Mouse (Mus musculus) kidney, embryonic 15.5 days (tissue): ENCODE results near the gene Slc17a7. TPM values are rescaled to one million over a fixed set of nuclear protein-coding genes. Genes with fewer than 3 reads are reported as not detected.

Source experiments
- ATAC-seq: fragments of 200-750 bp; cut with Nextera tagmentation; replicated peaks from 2 replicates; pipeline ENCODE4 v1.8.0; 2017; ENCODE audit warnings: moderate TSS enrichment; ENCODE audit not compliant: low FRiP score
- H3K27ac ChIP-seq: fragments of 300-500 bp; sonication (generic); 2 replicates; pipeline ENCODE4 v1.5.1; 2015; ENCODE audit warnings: mild to moderate bottlenecking, inconsistent platforms
- H3K27me3 ChIP-seq: fragments of 300-500 bp; sonication (generic); 2 replicates; pipeline ENCODE4 v1.6.1; 2015; ENCODE audit warnings: inconsistent platforms
- H3K36me3 ChIP-seq: fragments of 300-500 bp; sonication (generic); 2 replicates; pipeline ENCODE4 v1.6.1; 2015; ENCODE audit warnings: inconsistent platforms
- H3K4me1 ChIP-seq: fragments of 300-500 bp; sonication (generic); 2 replicates; pipeline ENCODE4 v1.6.1; 2015; ENCODE audit warnings: inconsistent platforms
- H3K4me2 ChIP-seq: fragments of 300-500 bp; sonication (generic); 2 replicates; pipeline ENCODE4 v1.6.1; 2015; ENCODE audit warnings: moderate library complexity, mild to moderate bottlenecking, inconsistent platforms
- H3K4me3 ChIP-seq: fragments of 300-500 bp; sonication (generic); replicated peaks from 2 replicates; pipeline ENCODE4 v1.5.1; 2015; ENCODE audit warnings: mild to moderate bottlenecking, inconsistent platforms
- H3K9ac ChIP-seq: fragments of 300-500 bp; sonication (generic); 2 replicates; pipeline ENCODE4 v1.6.1; 2015; ENCODE audit warnings: mild to moderate bottlenecking, inconsistent platforms
- H3K9me3 ChIP-seq: fragments of 300-500 bp; sonication (generic); replicated peaks from 2 replicates; pipeline ENCODE4 v1.6.1; 2016; ENCODE audit warnings: inconsistent platforms
- WGBS: fragments of 180-500 bp; shearing (Covaris S2); methylation state at CpG from one replicate; pipeline ENCODE4 v1.1.7; 2015; ENCODE audit warnings: mixed read lengths; 5-methylcytosine and 5-hydroxymethylcytosine counted together
- polyA plus RNA-seq: library from polyadenylated mRNA; unstranded; fragments of >200 nt; fragmentation: Nextera tagmentation; extraction: Ambion mirVana; gene quantifications from 2 replicates; pipeline ENCODE4 v1.2.1, GENCODE M21; 2015

Slc17a7 gene
- polyA plus RNA-seq, 1 experiment from 2014 or later: 0.30 TPM

DNA sequence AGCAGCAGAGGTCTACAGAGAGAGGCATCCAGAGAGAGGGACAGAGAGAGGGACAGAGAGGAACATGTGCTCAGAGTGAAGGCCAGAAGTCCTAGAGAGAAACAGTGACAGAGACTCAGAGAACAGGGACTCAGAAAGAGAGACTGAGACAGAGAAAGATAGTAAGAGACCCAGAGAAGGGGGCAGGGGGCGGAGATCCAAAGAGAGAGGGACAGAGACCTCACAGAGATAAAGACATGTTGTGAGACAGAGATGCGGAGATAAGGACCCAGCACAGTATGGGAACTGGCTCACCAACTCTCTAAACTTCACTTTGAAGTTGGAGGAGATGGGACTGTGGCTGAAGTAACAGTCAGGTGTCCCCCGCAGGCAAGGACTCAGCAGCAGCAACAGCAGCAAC lies 28.4 kb upstream of the Slc17a7 start:
- H3K9me3 ChIP-seq: no peaks in the 10 kb centered on the region
- H3K27ac ChIP-seq: no peak overlapping the region
- H3K4me2 ChIP-seq: peak overlapping the region; percentile 88
- H3K4me1 ChIP-seq: peaks cover 16% of the 10 kb centered on the region
- 76% methylated on average over 3 of the region's 3 CpGs for whole genome bisulfite sequencing
- H3K9ac ChIP-seq: no peak overlapping the region
- no peak for ATAC-seq
- no peaks in the 10 kb centered on the region for H3K36me3 ChIP-seq
- 0 out of 2 replicates have a peak, but pooled peaks cover 4% of the 10 kb centered on the region for H3K27me3 ChIP-seq
- H3K4me3 ChIP-seq: peak overlapping the region; percentile 64; the same call in 1 of the 2 replicates

GRCm38 (mm10) chr7:45135993-45136567 lies 27.7 kb upstream of the Slc17a7 start, which contains the start of the genes Gm45713 and Flt3l:
Gene Gm45713, minus strand, starts transcription at chr7:45136231.
Gene Flt3l, minus strand, starts transcription at chr7:45136432.
- peak within 1 kb of the TSS; percentile 64 for H3K4me3 ChIP-seq
- H3K4me2 ChIP-seq: peak within 1 kb of the TSS; percentile 88
- H3K9ac ChIP-seq: peak within 1 kb of the TSS; percentile 65
- 0 out of 2 replicates have a peak, but pooled peaks cover 4% of the 10 kb centered on the region for H3K27me3 ChIP-seq
- no peak within 1 kb of the TSS for H3K27ac ChIP-seq
- H3K4me1 ChIP-seq: peaks cover 16% of the 10 kb centered on the region
- ATAC-seq: peak; percentile 82
- no peaks in the 10 kb centered on the region for H3K9me3 ChIP-seq
- no peaks in the 10 kb centered on the region for H3K36me3 ChIP-seq
- WGBS: 3% methylated on average over 29 of the region's 29 CpGs

DNA sequence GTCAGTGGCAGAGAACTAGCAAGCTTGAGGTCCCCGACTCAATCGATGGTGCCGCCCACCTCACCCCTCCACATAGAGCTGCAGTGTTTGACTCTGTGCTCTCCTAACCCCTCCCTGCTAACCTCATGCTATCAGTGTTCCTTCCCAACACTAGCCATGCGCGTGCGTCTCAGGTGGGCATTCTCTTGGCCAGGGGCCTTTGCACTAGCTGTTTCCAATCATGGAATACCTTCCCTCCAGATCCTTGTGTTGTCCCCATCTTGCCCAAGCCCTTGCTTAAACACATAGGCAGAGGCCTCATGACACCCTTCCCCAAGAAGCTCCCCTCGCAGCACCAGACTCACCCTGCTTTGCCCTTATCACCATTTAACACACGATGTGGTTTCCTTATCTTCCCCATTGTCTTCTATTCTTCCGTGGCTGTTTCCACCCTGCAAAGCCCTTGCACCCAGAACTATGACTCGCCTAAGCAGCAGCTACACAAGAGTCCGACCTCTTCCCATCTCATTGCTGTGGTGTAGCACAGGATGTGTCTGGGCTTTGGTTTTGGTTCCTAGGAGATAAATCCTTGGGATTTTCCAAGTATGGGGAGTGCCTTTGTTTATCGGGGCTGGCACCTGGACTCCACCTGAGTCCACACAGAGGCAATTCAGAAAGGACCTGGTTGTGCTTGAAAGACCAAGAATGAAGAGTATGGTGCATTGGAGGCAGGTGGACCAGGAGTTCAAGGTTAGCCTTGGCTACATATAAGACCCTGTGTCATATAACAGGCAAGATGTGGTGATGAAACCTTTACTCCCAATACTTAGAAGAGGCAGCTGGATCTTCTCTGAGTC lies 26.4 kb upstream of the Slc17a7 start:
- H3K9ac ChIP-seq: no peak overlapping the region
- H3K27ac ChIP-seq: no peak overlapping the region
- H3K27me3 ChIP-seq: 0 out of 2 replicates have a peak, but pooled peaks cover 4% of the 10 kb centered on the region
- no peak overlapping the region for H3K4me2 ChIP-seq
- peaks cover 16% of the 10 kb centered on the region for H3K4me1 ChIP-seq
- WGBS: 80% methylated on average over 12 of the region's 12 CpGs
- H3K36me3 ChIP-seq: peaks cover 12% of the 10 kb centered on the region
- H3K9me3 ChIP-seq: no peaks in the 10 kb centered on the region
- H3K4me3 ChIP-seq: no peak overlapping the region
- ATAC-seq: no peak

DNA sequence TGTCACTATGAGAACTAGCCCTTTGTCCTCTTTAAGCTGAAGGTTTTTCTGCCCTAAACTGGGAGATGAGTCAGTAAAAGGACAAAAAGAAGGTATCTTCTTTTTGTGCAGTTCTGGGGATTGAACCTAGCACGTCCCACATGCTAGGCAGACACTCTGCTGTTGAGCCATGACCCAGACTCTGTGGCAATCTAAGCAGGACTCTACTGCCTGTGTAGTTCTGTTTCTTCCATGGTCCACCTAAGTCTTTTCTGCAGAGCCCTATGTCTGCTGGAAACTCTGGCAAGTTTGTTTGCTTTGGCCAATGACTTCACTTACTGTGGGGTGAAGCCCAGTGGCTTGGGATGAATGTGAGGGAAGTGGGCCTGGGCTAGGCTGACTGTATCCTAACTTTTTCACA lies 25.3 kb upstream of the Slc17a7 start:
- H3K4me3 ChIP-seq: no peak overlapping the region
- no peaks in the 10 kb centered on the region for H3K9me3 ChIP-seq
- WGBS: 82% methylated on average over 1 of the region's 1 CpGs
- peaks cover 16% of the 10 kb centered on the region for H3K4me1 ChIP-seq
- H3K27ac ChIP-seq: no peak overlapping the region
- no peak overlapping the region for H3K4me2 ChIP-seq
- no peak for ATAC-seq
- H3K9ac ChIP-seq: no peak overlapping the region
- H3K27me3 ChIP-seq: 0 out of 2 replicates have a peak, but pooled peaks cover 4% of the 10 kb centered on the region
- H3K36me3 ChIP-seq: peaks cover 22% of the 10 kb centered on the region

DNA sequence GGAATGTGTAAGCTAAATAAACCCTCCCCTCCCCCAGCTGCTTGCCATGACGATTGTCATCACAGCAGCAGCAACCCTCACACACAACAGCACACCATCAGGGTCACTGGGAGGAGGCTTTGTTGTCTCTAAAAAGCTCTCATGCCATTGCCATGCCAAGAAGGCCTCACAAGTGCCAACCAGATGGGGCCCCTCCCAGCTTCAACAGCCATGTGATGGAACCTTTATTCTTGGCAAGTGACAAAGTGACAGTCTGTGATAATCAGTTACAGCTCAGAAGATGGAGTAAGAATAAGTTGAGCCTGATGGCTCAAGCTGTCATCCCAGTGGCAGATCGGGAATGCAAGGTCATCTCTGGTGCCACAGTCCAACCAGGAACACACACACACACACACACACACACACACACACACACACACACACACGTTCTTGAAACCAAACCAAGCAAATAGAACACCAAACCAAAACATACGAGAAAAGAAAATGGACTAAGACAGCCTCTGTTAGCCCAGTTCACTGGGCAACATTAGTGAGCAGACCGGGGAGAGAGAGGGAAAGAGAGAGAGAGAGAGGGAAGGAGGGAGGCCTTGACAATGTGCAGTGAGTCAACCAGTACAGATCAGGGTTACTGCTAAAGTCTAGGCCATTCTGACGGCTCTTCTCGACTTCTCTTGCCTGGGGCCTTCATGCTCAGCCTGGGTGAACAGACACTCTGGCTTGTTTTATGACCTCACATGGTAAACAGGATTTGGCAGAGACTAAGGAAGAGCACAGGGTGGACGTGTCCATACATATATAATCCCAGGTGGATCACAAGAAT lies 23.6 kb upstream of the Slc17a7 start:
- 71% methylated on average over 8 of the region's 8 CpGs for WGBS
- H3K36me3 ChIP-seq: peaks cover 39% of the 10 kb centered on the region
- H3K27ac ChIP-seq: no peak overlapping the region
- no peak overlapping the region for H3K4me3 ChIP-seq
- H3K4me2 ChIP-seq: no peak overlapping the region
- 0 out of 2 replicates have a peak, but pooled peaks cover 4% of the 10 kb centered on the region for H3K27me3 ChIP-seq
- no peak overlapping the region for H3K9ac ChIP-seq
- no peak for ATAC-seq
- H3K4me1 ChIP-seq: peaks cover 10% of the 10 kb centered on the region
- no peaks in the 10 kb centered on the region for H3K9me3 ChIP-seq

DNA sequence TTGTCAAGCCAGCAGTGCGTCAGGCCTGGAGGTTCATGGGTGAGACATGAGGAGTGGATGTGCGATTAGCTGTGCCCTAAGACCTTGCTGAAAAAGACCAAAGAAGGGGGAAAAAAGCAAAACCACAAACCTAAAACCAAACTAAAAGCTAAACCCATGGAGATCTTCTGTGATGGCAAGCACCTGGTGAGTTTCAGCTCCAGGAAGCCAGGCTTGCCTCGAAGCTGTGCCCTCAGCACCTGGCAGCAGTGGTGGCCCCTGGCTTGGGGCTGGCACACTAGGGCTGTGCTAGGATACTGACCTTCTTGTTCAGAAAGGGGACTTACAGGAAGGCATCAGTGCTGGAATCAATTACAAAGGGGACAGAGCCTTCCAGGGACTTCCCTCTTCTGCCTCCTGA lies 22.4 kb upstream of the Slc17a7 start:
- H3K36me3 ChIP-seq: peaks cover 51% of the 10 kb centered on the region
- H3K4me1 ChIP-seq: 0 out of 2 replicates have a peak, but pooled peaks cover 2% of the 10 kb centered on the region
- ATAC-seq: no peak
- whole genome bisulfite sequencing: 89% methylated on average over 3 of the region's 3 CpGs
- H3K9ac ChIP-seq: no peak overlapping the region
- no peak overlapping the region for H3K4me3 ChIP-seq
- no peak overlapping the region for H3K27ac ChIP-seq
- no peak overlapping the region for H3K4me2 ChIP-seq
- no peaks in the 10 kb centered on the region for H3K9me3 ChIP-seq
- H3K27me3 ChIP-seq: 0 out of 2 replicates have a peak, but pooled peaks cover 4% of the 10 kb centered on the region

- no peak overlapping the region for H3K4me2 ChIP-seq
- ATAC-seq: no peak
- H3K9me3 ChIP-seq: no peaks in the 10 kb centered on the region
- 0 out of 2 replicates have a peak, but pooled peaks cover 4% of the 10 kb centered on the region for H3K27me3 ChIP-seq
- H3K9ac ChIP-seq: no peak overlapping the region
- H3K27ac ChIP-seq: no peak overlapping the region
- 87% methylated on average over 5 of the region's 5 CpGs for WGBS
- H3K4me3 ChIP-seq: no peak overlapping the region
- H3K4me1 ChIP-seq: no peaks in the 10 kb centered on the region
- peaks cover 56% of the 10 kb centered on the region for H3K36me3 ChIP-seq
Observed at GRCm38 (mm10) chr7:45141914-45142313, 21.8 kb upstream of the Slc17a7 start.

- 86% methylated on average over 13 of the region's 13 CpGs for WGBS
- H3K4me1 ChIP-seq: peaks cover 19% of the 10 kb centered on the region
- no peak for ATAC-seq
- no peaks in the 10 kb centered on the region for H3K27me3 ChIP-seq
- no peak overlapping the region for H3K4me2 ChIP-seq
- no peak overlapping the region for H3K4me3 ChIP-seq
- no peaks in the 10 kb centered on the region for H3K9me3 ChIP-seq
- H3K9ac ChIP-seq: no peak overlapping the region
- H3K36me3 ChIP-seq: peaks cover 69% of the 10 kb centered on the region
- no peak overlapping the region for H3K27ac ChIP-seq
Observed at GRCm38 (mm10) chr7:45144368-45145174, 19.2 kb upstream of the Slc17a7 start.

- Histone ChIP-seq H3K4me2 (no peak overlapping the region), H3K4me3 (no peak overlapping the region), H3K27me3 (no peaks in the 10 kb centered on the region), H3K4me1 (peaks cover 28% of the 10 kb centered on the region), H3K36me3 (peaks cover 69% of the 10 kb centered on the region), H3K27ac (no peak overlapping the region), H3K9me3 (no peaks in the 10 kb centered on the region), H3K9ac (no peak overlapping the region)
- WGBS: 95% methylated on average over 8 of the region's 8 CpGs
- no peak for ATAC-seq
Observed at GRCm38 (mm10) chr7:45145460-45145859, 18.3 kb upstream of the Slc17a7 start.

- ATAC-seq: no peak
- WGBS: 90% methylated on average over 11 of the region's 11 CpGs
- Histone ChIP-seq H3K36me3 (peaks cover 58% of the 10 kb centered on the region), H3K9me3 (no peaks in the 10 kb centered on the region), H3K4me2 (peak overlapping the region; percentile 24; the same call in 1 of the 2 replicates), H3K27ac (peak overlapping the region; percentile 54; the same call in 1 of the 2 replicates), H3K4me3 (no peak overlapping the region), H3K9ac (no peak overlapping the region), H3K4me1 (peaks cover 45% of the 10 kb centered on the region), H3K27me3 (no peaks in the 10 kb centered on the region)
Observed at GRCm38 (mm10) chr7:45147267-45147666, 16.5 kb upstream of the Slc17a7 start.

DNA sequence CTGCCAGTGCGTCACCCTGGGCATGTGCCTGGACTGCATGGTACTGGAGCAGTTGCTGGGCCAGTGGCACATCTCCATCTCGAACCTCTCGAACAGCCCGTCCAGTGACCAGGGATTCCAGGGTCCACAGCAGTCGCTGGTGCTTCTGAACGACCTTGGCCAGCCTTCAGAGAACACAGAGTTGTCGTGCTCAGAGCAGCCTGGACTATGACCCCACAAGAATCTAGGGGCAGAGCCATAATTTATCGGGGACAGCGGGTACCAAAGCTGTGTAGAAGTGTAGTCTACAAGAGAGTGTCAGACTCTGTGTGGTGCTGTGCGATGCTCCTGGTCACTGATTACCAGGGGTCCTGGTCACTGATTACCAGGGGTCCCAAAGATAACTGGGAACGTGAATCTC lies 15.8 kb upstream of the Slc17a7 start:
- H3K4me3 ChIP-seq: no peak overlapping the region
- H3K9ac ChIP-seq: no peak overlapping the region
- no peaks in the 10 kb centered on the region for H3K27me3 ChIP-seq
- ATAC-seq: peak; percentile 50
- H3K36me3 ChIP-seq: peaks cover 52% of the 10 kb centered on the region
- H3K9me3 ChIP-seq: no peaks in the 10 kb centered on the region
- 68% methylated on average over 11 of the region's 11 CpGs for WGBS
- peaks cover 45% of the 10 kb centered on the region for H3K4me1 ChIP-seq
- 0 out of 2 replicates have a peak overlapping the region, but pooled peaks have one; percentile 24 for H3K4me2 ChIP-seq
- peak overlapping the region; percentile 54; the same call in 1 of the 2 replicates for H3K27ac ChIP-seq
